Mouse (Mus musculus) olfactory bulb, adult 2 months (tissue): ENCODE data around the gene Smurf1.

Experiments used
- CTCF ChIP-seq: fragments of 200-500 bp; IDR thresholded peaks from 2 replicates; pipeline ENCODE4 v1.5.1; 2012; ENCODE audit warnings: low read depth, mild to moderate bottlenecking, low read length, moderate library complexity; ENCODE audit not compliant: insufficient read depth
- POLR2A ChIP-seq: fragments of 200-500 bp; IDR thresholded peaks from 2 replicates; pipeline ENCODE4 v1.6.1; 2012; ENCODE audit warnings: mild to moderate bottlenecking, low read depth, low read length, moderate library complexity; ENCODE audit not compliant: insufficient read depth

- TF ChIP-seq CTCF (no peak), POLR2A (no peak)
Measured at GRCm38 (mm10) chr5:144853931-144854330, 111.7 kb downstream of the Smurf1 start.
